Mouse (Mus musculus): ENCODE results near the gene Btbd35f25. TPM values are rescaled to one million over a fixed set of nuclear protein-coding genes. Genes with fewer than 3 reads are reported as not detected.

The Btbd35f25 gene
- not detected for total RNA-seq (2023)

GRCm38 (mm10) chrX:31717056-31717455, at the start of gene Btbd35f25:
Gene Btbd35f25 (minus strand): TSS chrX:31717156.

Other genes starting within 250 kb of the Btbd35f25 start
- not detected for gene Gm21883, start 142.9 kb downstream of the Btbd35f25 start, total RNA-seq (2023)
- not detected for gene Spin2e, start 98.2 kb downstream of the Btbd35f25 start, total RNA-seq (2023)
- not detected for gene Gm21637, start 244.9 kb upstream of the Btbd35f25 start, total RNA-seq (2023)